Mouse (Mus musculus) cerebellum, adult 2 months (tissue): Measurements from ENCODE around the gene Zc3h12b. TPM values are rescaled to one million over a fixed set of nuclear protein-coding genes. Genes with fewer than 3 reads are reported as not detected.

Source experiments
- DNase-seq, 2 experiments: peaks; one replicate each; pipeline ENCODE4 v3.0.0; 2021
- H3K27ac ChIP-seq: fragments of 200-500 bp; 2 replicates; pipeline ENCODE4 v1.5.1; 2012; ENCODE audit warnings: low read length, control low read depth, inconsistent platforms; ENCODE audit not compliant: insufficient read depth
- H3K27me3 ChIP-seq: fragments of 200-500 bp; 2 replicates; pipeline ENCODE4 v1.6.1; 2012; ENCODE audit warnings: inconsistent platforms, mild to moderate bottlenecking, low read length, moderate library complexity; ENCODE audit not compliant: control insufficient read depth, insufficient read depth
- H3K4me1 ChIP-seq: fragments of 200-500 bp; 2 replicates; pipeline ENCODE4 v1.6.1; 2011; ENCODE audit warnings: low read length; ENCODE audit not compliant: control insufficient read depth, insufficient read depth
- H3K4me3 ChIP-seq: fragments of 200-500 bp; replicated peaks from 2 replicates; pipeline ENCODE3; 2011; ENCODE audit warnings: mild to moderate bottlenecking, low read depth, low read length, control low read depth; ENCODE audit not compliant: insufficient read depth
- CTCF ChIP-seq: fragments of 200-500 bp; IDR thresholded peaks from 2 replicates; pipeline ENCODE4 v1.5.1; 2011; ENCODE audit warnings: low read depth, mild to moderate bottlenecking, control low read depth, low read length, moderate library complexity, borderline replicate concordance; ENCODE audit not compliant: insufficient read depth
- POLR2A ChIP-seq: fragments of 200-500 bp; IDR thresholded peaks from 2 replicates; pipeline ENCODE4 v1.6.1; 2011; ENCODE audit warnings: low read length, control low read depth, borderline replicate concordance; ENCODE audit not compliant: insufficient read depth
- WGBS: fragments of 180-500 bp; shearing (Covaris S2); methylation state at CpG from one replicate; pipeline ENCODE4 v1.1.7; 2018; 5-methylcytosine and 5-hydroxymethylcytosine counted together
- polyA plus RNA-seq: library from polyadenylated mRNA; depleted of rRNA; stranded (reverse); fragments of >200 nt; gene quantifications from 2 replicates; pipeline ENCODE4 v1.2.3, GENCODE M21; 2012; rRNA removed

Zc3h12b gene
- polyA plus RNA-seq, 1 experiment: 7.6 TPM

DNA sequence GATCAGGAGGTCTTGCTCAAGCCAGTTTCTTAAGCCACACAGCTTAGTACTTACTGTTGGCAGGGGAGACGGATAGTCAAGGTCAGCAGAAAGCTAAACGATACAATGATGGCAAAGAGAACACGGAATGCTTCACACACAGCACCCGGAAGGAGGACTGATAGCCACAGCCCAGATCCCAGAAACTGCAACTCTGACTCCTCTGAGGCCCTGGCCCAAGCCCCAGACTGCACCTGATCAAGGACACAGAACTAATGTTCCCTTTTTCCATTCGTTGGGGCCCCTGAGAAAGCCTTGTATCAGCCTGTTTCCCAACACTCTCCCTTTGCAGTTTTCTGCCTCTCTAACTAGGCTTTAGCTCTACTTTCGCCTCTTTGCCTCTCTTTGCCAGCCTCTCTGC is 253.6 kb downstream of the Zc3h12b start:
- Histone ChIP-seq H3K4me1 (no peaks in the 10 kb centered on the region), H3K4me3 (no peak overlapping the region), H3K27ac (no peak overlapping the region), H3K27me3 (no peaks in the 10 kb centered on the region)
- 75% methylated on average over 6 of the region's 6 CpGs for WGBS
- no peak for TF ChIP-seq CTCF
- no peak for TF ChIP-seq POLR2A
- no peak for DNase-seq

DNA sequence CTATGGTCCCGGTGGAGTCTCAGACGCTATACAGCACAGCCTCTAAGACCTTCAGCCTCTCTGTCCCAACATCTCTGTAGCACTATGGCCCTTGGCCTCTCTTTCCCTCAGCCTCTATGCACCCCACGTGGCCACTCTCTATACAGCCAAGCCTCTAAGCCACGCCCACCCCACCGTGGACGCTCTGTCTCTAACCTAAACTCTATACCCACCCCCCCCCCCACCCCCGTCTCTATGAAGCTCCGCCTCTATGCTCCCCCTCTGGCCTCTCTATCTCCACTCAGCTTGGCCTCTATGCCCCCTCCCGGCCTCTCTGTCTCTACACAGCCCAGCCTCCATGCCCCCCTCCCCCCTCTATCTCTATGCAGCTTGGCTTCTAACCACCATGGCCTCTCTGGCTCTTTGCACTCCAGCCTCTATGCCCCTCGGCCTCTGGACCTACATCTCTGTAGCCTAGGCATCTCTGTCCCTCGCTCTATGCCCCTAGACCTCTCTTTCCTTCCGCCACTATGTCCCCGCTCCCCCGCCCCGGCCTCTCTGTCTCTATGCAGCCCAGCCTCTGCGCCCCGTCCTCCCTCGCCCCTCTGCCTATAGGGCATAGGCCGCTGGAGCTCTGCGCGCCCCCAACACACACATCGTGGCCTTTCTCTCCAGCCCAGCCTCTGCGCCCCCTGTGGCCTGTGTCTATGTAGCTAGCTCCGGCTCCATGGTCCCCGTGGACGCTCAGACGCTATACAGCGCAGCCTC is 256.5 kb downstream of the Zc3h12b start:
- Histone ChIP-seq H3K27ac (peak overlapping the region; percentile 94), H3K4me3 (peak overlapping the region; percentile 99)

DNA sequence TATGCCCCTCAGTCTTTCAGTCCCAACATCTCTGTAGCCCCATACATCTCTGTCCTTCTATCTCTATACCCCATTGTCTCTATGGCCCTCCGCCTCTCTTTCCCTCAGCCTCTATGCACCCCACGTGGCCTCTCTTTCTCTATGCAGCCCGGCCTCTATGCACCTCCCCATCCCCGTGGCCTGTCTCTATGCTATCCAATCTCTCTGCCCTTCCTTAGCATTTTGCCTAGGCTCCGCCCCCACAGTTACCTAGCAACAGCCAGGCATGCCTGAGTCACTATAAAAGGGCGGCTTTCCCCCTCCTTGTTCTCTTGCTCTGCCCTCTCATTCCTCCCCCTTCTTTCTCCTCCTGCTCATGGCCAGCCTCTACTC is 257.1 kb downstream of the Zc3h12b start:
- peak overlapping the region; percentile 94 for H3K27ac ChIP-seq
- H3K27me3 ChIP-seq: no peaks in the 10 kb centered on the region
- peak; percentile 26; the same call in 1 of the 2 replicates for TF ChIP-seq POLR2A
- no peak for TF ChIP-seq CTCF
- peak overlapping the region; percentile 99 for H3K4me3 ChIP-seq
- DNase-seq: peak; percentile 81 to 88
- H3K4me1 ChIP-seq: no peaks in the 10 kb centered on the region
- WGBS: 9% methylated on average over 6 of the region's 6 CpGs

More for the DNA sequence above, 256.5 kb downstream of the Zc3h12b start:
- peak; percentile 74 to 82 for DNase-seq
- no peaks in the 10 kb centered on the region for H3K4me1 ChIP-seq
- H3K27me3 ChIP-seq: no peaks in the 10 kb centered on the region
- WGBS: 11% methylated on average over 28 of the region's 28 CpGs
- peak; percentile 37; the same call in 1 of the 2 replicates for TF ChIP-seq POLR2A
- no peak for TF ChIP-seq CTCF

DNA sequence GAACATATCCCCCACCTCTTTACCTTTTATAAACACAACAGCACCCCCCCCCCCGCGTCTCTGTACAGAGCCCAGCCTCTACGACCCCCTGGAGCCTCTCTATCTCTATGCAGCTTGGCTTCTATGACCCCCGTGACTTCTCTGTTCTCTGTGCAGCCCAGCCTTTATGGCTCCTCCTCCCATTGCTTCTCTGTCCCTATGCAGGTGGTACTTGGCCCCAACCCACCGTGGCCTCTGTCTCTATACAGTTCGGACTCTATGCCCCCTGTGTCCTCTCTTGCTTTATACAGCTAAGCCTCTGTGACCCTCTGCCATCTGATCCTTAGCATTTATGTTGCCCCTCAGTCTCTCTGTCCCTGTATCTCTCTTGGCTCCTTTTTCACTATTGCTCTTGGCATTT is 257.6 kb downstream of the Zc3h12b start:
- no peak overlapping the region for H3K27ac ChIP-seq
- TF ChIP-seq CTCF (no peak), POLR2A (no peak)
- WGBS: 24% methylated on average over 6 of the region's 6 CpGs

DNA sequence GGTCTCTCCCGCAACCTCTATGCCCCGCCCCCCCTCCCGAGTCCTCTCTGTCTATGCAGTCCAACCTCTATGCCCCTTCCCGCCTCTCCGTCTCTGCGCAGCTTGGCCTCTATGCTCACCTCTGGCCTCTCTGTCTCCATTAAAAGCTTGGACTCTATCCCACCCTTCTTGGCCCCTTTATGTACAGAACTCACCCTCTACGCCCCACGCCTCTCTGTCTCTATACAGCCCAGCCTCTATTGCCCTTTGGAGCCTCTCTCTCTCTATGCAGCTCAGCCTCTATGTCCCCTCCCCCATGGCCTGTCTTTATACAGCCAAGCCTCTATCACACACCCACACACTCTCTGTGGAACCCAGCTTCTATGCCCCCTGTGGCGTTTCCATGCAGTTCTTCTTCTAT is 258.5 kb downstream of the Zc3h12b start:
- H3K27ac ChIP-seq: no peak overlapping the region
- TF ChIP-seq CTCF (no peak), POLR2A (no peak)
- 74% methylated on average over 9 of the region's 9 CpGs for WGBS
- H3K27me3 ChIP-seq: no peaks in the 10 kb centered on the region
- no peak overlapping the region for H3K4me3 ChIP-seq
- no peaks in the 10 kb centered on the region for H3K4me1 ChIP-seq
- DNase-seq: no peak

More for the DNA sequence above, 257.6 kb downstream of the Zc3h12b start:
- Histone ChIP-seq H3K4me1 (no peaks in the 10 kb centered on the region), H3K27me3 (no peaks in the 10 kb centered on the region), H3K4me3 (no peak overlapping the region)
- DNase-seq: no peak

Other genes starting within 250 kb of the Zc3h12b start
- gene Asb12, start 153.7 kb upstream of the Zc3h12b start, polyA plus RNA-seq: 0.08 TPM in 1 of 2 replicates, not detected in the other
- gene Pfn5, start 153.6 kb upstream of the Zc3h12b start, polyA plus RNA-seq: not detected in 2 replicates
- 24.2 and 24.4 TPM in 2 replicates for gene Zc4h2, start 53.2 kb upstream of the Zc3h12b start, polyA plus RNA-seq
- 69.2 and 70.0 TPM in 2 replicates for gene Las1l, start 245.3 kb downstream of the Zc3h12b start, polyA plus RNA-seq